Mouse (Mus musculus) forebrain, embryonic 10.5 days (tissue): ENCODE measurements at regions not wholly inside any gene's neighbourhood (a gene's known extent, or its start where the extent isn't known, plus 50 kb on each side); places are given as distances from the start of the nearest gene placed in this dataset.

Source experiments
- DNase-seq: peaks from one replicate; pipeline ENCODE4 v3.0.0-alpha.2; 2017; ENCODE audit warnings: low spot score; ENCODE audit errors: extremely low spot score
- H3K27ac ChIP-seq: fragments of 300-500 bp; sonication (generic); 2 replicates; pipeline ENCODE4 v1.5.1; 2016; ENCODE audit warnings: mild to moderate bottlenecking
- H3K27me3 ChIP-seq: fragments of 300-500 bp; sonication (generic); 2 replicates; pipeline ENCODE4 v1.6.1; 2016; ENCODE audit warnings: mild to moderate bottlenecking; ENCODE audit not compliant: poor library complexity, severe bottlenecking
- H3K36me3 ChIP-seq: fragments of 300-500 bp; sonication (generic); replicated peaks from 2 replicates; pipeline ENCODE4 v1.6.1; 2016; ENCODE audit warnings: mild to moderate bottlenecking, moderate library complexity
- H3K4me1 ChIP-seq: fragments of 300-500 bp; sonication (generic); 2 replicates; pipeline ENCODE4 v1.6.1; 2016
- H3K4me3 ChIP-seq: fragments of 300-500 bp; sonication (generic); 2 replicates; pipeline ENCODE4 v1.5.1; 2016; ENCODE audit warnings: mild to moderate bottlenecking, moderate library complexity
- H3K9me3 ChIP-seq: fragments of 300-500 bp; sonication (generic); 2 replicates; pipeline ENCODE4 v1.6.1; 2016; ENCODE audit warnings: mild to moderate bottlenecking, moderate library complexity
- WGBS: fragments of 180-500 bp; shearing (Covaris S2); methylation state at CpG from one replicate; pipeline ENCODE4 v1.1.7; 2016; 5-methylcytosine and 5-hydroxymethylcytosine counted together

GRCm38 (mm10) chr4:47645093-47645492 is 170.6 kb downstream of the Sec61b start:
- 84% methylated on average over 1 of the region's 1 CpGs for WGBS
- Histone ChIP-seq H3K9me3 (peaks cover 14% of the 10 kb centered on the region), H3K27ac (no peak overlapping the region), H3K4me3 (no peak overlapping the region), H3K27me3 (no peaks in the 10 kb centered on the region), H3K4me1 (peaks cover 7% of the 10 kb centered on the region; the same call in 1 of the 2 replicates), H3K36me3 (no peaks in the 10 kb centered on the region)
- DNase-seq, result no peak

- Histone ChIP-seq H3K4me3 (no peak overlapping the region), H3K27ac (no peak overlapping the region), H3K27me3 (no peaks in the 10 kb centered on the region), H3K36me3 (no peaks in the 10 kb centered on the region), H3K4me1 (peaks cover 22% of the 10 kb centered on the region), H3K9me3 (peaks cover 14% of the 10 kb centered on the region)
- WGBS, result 85% methylated on average over 8 of the region's 8 CpGs
- no peak for DNase-seq
Observed at GRCm38 (mm10) chr4:47648701-47649100, 174.2 kb downstream of the Sec61b start.

GRCm38 (mm10) chr4:47649951-47650350 is 175.5 kb downstream of the Sec61b start:
- 87% methylated on average over 3 of the region's 3 CpGs for WGBS
- H3K36me3 ChIP-seq, result no peaks in the 10 kb centered on the region
- H3K27ac ChIP-seq, result no peak overlapping the region
- H3K9me3 ChIP-seq, result peaks cover 14% of the 10 kb centered on the region
- no peaks in the 10 kb centered on the region for H3K27me3 ChIP-seq
- H3K4me1 ChIP-seq, result peaks cover 21% of the 10 kb centered on the region
- DNase-seq, result no peak
- no peak overlapping the region for H3K4me3 ChIP-seq

GRCm38 (mm10) chr4:47651521-47651920 is 177.1 kb downstream of the Sec61b start:
- Histone ChIP-seq H3K36me3 (no peaks in the 10 kb centered on the region), H3K4me1 (peaks cover 18% of the 10 kb centered on the region), H3K27ac (no peak overlapping the region), H3K4me3 (no peak overlapping the region), H3K27me3 (no peaks in the 10 kb centered on the region), H3K9me3 (peaks cover 10% of the 10 kb centered on the region)
- no peak for DNase-seq
- WGBS, result 89% methylated on average over 10 of the region's 10 CpGs

- DNase-seq, result no peak
- Histone ChIP-seq H3K4me3 (no peak overlapping the region), H3K4me1 (peaks cover 18% of the 10 kb centered on the region), H3K36me3 (no peaks in the 10 kb centered on the region), H3K27ac (no peak overlapping the region), H3K9me3 (no peaks in the 10 kb centered on the region), H3K27me3 (no peaks in the 10 kb centered on the region)
- 57% methylated on average over 2 of the region's 2 CpGs for WGBS
Observed at GRCm38 (mm10) chr4:47653143-47653542, 178.7 kb downstream of the Sec61b start.

DNA sequence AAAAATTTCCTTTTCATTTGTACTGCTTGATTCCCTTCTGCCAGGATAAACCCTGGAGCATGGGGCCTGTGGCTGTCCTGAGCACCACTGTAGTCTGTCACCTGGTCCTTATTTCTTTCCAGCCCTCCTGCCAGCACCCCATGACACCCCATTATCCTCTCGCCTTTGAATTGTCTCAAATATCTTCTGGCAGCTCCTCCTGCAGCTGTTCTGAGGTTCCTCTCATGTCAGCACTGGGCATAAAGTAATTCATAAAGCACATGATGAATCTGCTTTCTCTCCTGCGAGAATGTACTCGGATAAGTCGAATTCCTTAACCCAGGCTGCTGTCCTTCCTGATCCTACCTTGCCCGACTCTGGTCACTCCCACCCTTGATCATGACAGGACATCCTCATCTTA is 195.1 kb downstream of the Sec61b start:
- no peak for DNase-seq
- H3K9me3 ChIP-seq, result no peaks in the 10 kb centered on the region
- 82% methylated on average over 5 of the region's 5 CpGs for WGBS
- no peaks in the 10 kb centered on the region for H3K27me3 ChIP-seq
- no peaks in the 10 kb centered on the region for H3K36me3 ChIP-seq
- H3K27ac ChIP-seq, result no peak overlapping the region
- H3K4me1 ChIP-seq, result 0 out of 2 replicates have a peak, but pooled peaks cover 5% of the 10 kb centered on the region
- no peak overlapping the region for H3K4me3 ChIP-seq

GRCm38 (mm10) chr4:47670476-47670875 is 196.0 kb downstream of the Sec61b start:
- Histone ChIP-seq H3K9me3 (no peaks in the 10 kb centered on the region), H3K36me3 (no peaks in the 10 kb centered on the region), H3K27me3 (no peaks in the 10 kb centered on the region), H3K4me3 (no peak overlapping the region), H3K4me1 (0 out of 2 replicates have a peak, but pooled peaks cover 5% of the 10 kb centered on the region), H3K27ac (no peak overlapping the region)
- 81% methylated on average over 3 of the region's 3 CpGs for WGBS
- DNase-seq, result no peak

DNA sequence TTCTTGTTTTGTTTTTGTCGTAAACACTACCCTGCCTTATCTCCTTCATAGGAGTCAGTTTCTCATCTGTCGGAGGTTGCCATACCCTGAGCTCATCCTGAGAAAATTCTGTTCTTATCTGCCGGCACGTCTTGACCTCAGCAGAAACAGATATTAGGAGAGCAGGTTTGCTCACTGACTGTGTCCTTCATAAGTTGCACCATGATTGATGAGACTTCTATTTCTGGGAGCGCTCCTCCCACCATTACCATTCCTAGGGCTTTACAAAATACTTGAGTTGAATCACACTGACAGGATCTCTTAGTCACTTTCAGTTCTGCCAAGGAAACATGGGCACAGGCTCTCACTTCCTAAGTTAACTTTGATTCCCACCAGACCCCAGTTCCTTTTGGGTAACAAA is 196.9 kb downstream of the Sec61b start:
- H3K9me3 ChIP-seq, result no peaks in the 10 kb centered on the region
- no peak overlapping the region for H3K4me3 ChIP-seq
- 94% methylated on average over 5 of the region's 5 CpGs for WGBS
- DNase-seq, result no peak
- no peak overlapping the region for H3K27ac ChIP-seq
- no peaks in the 10 kb centered on the region for H3K27me3 ChIP-seq
- H3K36me3 ChIP-seq, result no peaks in the 10 kb centered on the region
- H3K4me1 ChIP-seq, result 0 out of 2 replicates have a peak, but pooled peaks cover 5% of the 10 kb centered on the region

DNA sequence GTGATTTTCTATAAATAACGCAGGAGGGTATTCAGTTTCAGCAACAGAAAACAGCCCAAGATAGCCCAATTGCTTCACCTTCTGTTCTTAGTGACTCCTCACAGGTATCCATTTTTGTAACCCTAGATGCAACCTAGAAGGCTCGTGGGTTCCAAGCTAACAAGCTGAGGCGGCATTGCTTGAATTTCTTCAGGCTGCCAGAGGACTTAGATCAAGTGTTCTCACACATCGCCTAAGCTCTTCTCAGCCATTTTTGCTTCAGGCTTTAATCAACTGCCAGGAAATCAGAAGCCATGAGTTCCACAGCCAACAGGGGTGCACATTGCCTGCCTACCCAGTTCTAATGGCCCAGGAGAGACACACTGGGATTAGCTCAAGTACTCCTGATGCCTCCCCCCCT is 206.7 kb downstream of the Sec61b start:
- Histone ChIP-seq H3K9me3 (no peaks in the 10 kb centered on the region), H3K4me3 (no peak overlapping the region), H3K27me3 (no peaks in the 10 kb centered on the region), H3K27ac (no peak overlapping the region), H3K4me1 (no peaks in the 10 kb centered on the region), H3K36me3 (no peaks in the 10 kb centered on the region)
- DNase-seq, result no peak
- 91% methylated on average over 4 of the region's 4 CpGs for WGBS

GRCm38 (mm10) chr4:47691207-47691606 is 216.7 kb downstream of the Sec61b start:
- H3K36me3 ChIP-seq, result no peaks in the 10 kb centered on the region
- H3K4me1 ChIP-seq, result no peaks in the 10 kb centered on the region
- no peaks in the 10 kb centered on the region for H3K27me3 ChIP-seq
- H3K4me3 ChIP-seq, result no peak overlapping the region
- DNase-seq, result no peak
- 96% methylated on average over 2 of the region's 2 CpGs for WGBS
- no peaks in the 10 kb centered on the region for H3K9me3 ChIP-seq
- H3K27ac ChIP-seq, result no peak overlapping the region

DNA sequence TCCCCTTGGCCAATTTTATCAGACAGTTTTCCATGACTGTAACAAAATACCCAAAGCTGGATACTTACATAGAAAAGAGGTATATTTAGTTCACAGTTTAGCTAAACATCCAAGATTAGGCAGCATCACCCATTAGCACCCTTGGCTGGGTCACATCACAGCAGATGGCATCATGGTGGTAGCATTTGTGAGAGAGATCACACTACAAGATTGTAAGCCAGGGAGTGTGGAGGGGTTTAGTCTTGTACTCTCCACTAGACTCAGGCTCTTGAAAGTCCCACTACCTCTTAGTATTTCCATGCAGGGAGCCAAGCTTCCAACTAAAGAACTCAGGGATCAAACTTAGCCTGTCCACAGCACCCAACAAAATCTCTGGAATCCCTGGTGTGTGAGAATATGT is 218.2 kb downstream of the Sec61b start:
- DNase-seq, result no peak
- Histone ChIP-seq H3K27me3 (no peaks in the 10 kb centered on the region), H3K4me3 (no peak overlapping the region), H3K27ac (no peak overlapping the region), H3K36me3 (no peaks in the 10 kb centered on the region), H3K4me1 (no peaks in the 10 kb centered on the region), H3K9me3 (no peaks in the 10 kb centered on the region)

DNA sequence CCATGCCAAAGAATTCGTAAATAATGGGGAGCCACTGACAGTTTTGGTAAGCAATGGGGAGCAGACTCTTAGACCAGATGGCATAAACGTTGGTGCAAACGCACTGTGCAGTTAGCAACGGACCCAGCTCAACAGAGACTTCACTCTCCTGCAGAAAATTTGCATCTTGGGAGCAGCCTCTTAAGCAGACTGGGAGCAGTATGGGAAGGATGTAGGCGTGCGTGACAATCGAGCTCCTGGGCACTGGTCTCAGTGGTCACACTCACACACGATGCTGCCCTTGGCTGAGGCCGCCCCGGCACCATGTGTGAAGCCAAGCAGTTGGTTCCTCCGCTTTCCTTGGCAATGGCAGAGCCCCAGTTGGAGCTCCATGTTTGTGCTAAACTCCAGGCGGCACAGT is 218.8 kb downstream of the Sec61b start:
- H3K9me3 ChIP-seq, result no peaks in the 10 kb centered on the region
- H3K27me3 ChIP-seq, result no peaks in the 10 kb centered on the region
- no peak overlapping the region for H3K27ac ChIP-seq
- DNase-seq, result no peak
- no peaks in the 10 kb centered on the region for H3K36me3 ChIP-seq
- peaks cover under 1% of the 10 kb centered on the region for H3K4me1 ChIP-seq
- 87% methylated on average over 12 of the region's 12 CpGs for WGBS
- H3K4me3 ChIP-seq, result no peak overlapping the region

GRCm38 (mm10) chr4:47697071-47697470 is 222.6 kb downstream of the Sec61b start:
- no peak for DNase-seq
- H3K9me3 ChIP-seq, result no peaks in the 10 kb centered on the region
- peaks cover 13% of the 10 kb centered on the region for H3K4me1 ChIP-seq

GRCm38 (mm10) chr4:47698514-47698913 is 224.1 kb downstream of the Sec61b start:
- Histone ChIP-seq H3K4me1 (peaks cover 13% of the 10 kb centered on the region), H3K27ac (no peak overlapping the region), H3K27me3 (no peaks in the 10 kb centered on the region), H3K36me3 (no peaks in the 10 kb centered on the region), H3K4me3 (no peak overlapping the region), H3K9me3 (no peaks in the 10 kb centered on the region)
- 70% methylated on average over 4 of the region's 4 CpGs for WGBS
- peak; percentile 17 for DNase-seq

More at GRCm38 (mm10) chr4:47697071-47697470, 222.6 kb downstream of the Sec61b start:
- 94% methylated on average over 4 of the region's 4 CpGs for WGBS
- no peaks in the 10 kb centered on the region for H3K27me3 ChIP-seq
- no peak overlapping the region for H3K4me3 ChIP-seq
- no peaks in the 10 kb centered on the region for H3K36me3 ChIP-seq
- H3K27ac ChIP-seq, result no peak overlapping the region
